Comparison of ENCODE assay signal across 27 mouse cellular contexts in the genomic region with DNA sequence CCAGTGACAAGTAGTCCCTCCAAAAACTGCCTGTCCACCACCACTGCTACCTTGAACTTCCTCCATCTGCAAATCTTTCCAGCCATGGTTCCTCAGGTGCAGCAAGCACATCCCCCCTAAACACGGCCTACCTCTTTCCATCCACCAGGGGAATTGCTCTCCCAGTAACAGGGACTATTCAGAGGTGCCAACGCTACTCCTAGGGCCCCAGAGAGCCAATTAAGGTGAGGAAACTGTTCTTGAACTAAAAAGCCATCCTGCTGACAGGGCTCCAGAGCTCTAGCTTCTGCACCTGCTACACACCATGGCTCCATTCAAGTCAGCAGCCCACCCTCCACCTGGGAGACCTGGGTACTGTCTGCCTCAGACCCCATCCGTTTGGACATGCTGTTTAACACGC. TPM values are rescaled to one million over a fixed set of nuclear protein-coding genes. Genes with fewer than 3 reads are reported as not detected.
DNase-seq lines count a peak whose midpoint lies in the region; ATAC-seq and TF ChIP-seq lines count a peak whose summit lies in the region.
"Had no signal": no experiment of that assay in that cellular context is flagged by ENCODE, and none has a peak within 500 bp of the region (broad histone marks: within the 10 kb centered on the region; RNA-seq: fewer than 3 reads in every experiment).

No protein-coding gene starts in this region.

- DNase-seq in embryonic facial prominence, embryonic 14.5 days (ENCODE audit: low spot score), result peak; percentile 54
- DNase-seq in embryonic facial prominence, embryonic 10.5 days (ENCODE audit: low spot score), result no peak
- no peak for DNase-seq in hindbrain, embryonic 10.5 days (ENCODE audit: low spot score)
- DNase-seq in midbrain, postnatal 0 days (ENCODE audit: low spot score), result no peak
- DNase-seq in midbrain, embryonic 11.5 days (ENCODE audit: low spot score, missing footprints), result no peak
- no peak for DNase-seq in kidney, postnatal 4 days
- DNase-seq: adrenal gland, adult 8-10 months; adrenal gland, postnatal 14 days; adrenal gland, postnatal 36 days; B cell, adult 2 months; cerebellum, adult 11 months; cerebellum, adult 18-20 months; cerebellum, adult 8-10 months; cerebellum, adult 9-11 months; cerebellum, postnatal 14 days; cerebellum, postnatal 36 days; embryo, embryonic 11 days; forebrain, postnatal 0 days had no signal

- WGBS in embryonic facial prominence, embryonic 14.5 days, result 58% methylated on average over 4 of the region's 4 CpGs
- WGBS in embryonic facial prominence, embryonic 10.5 days, result 59% methylated on average over 4 of the region's 4 CpGs
- WGBS in hindbrain, embryonic 12.5 days, result 56% methylated on average over 4 of the region's 4 CpGs
- 66% methylated on average over 4 of the region's 4 CpGs for WGBS in hindbrain, embryonic 10.5 days
- WGBS in midbrain, postnatal 0 days, result 50% methylated on average over 4 of the region's 4 CpGs
- WGBS in midbrain, embryonic 11.5 days, result 61% methylated on average over 4 of the region's 4 CpGs

- ATAC-seq in embryonic facial prominence, embryonic 14.5 days (ENCODE audit: low read depth), result peak; percentile 58
- ATAC-seq in hindbrain, embryonic 12.5 days (ENCODE audit: low FRiP score), result peak; percentile 19; the same call in 1 of the 2 replicates
- ATAC-seq in midbrain, postnatal 0 days (ENCODE audit: low FRiP score), result no peak
- no peak for ATAC-seq in midbrain, embryonic 11.5 days (ENCODE audit: low FRiP score)
- ATAC-seq: activated CD4-positive, CD25-positive, alpha-beta regulatory T cell, adult 4 months; CD4-positive, CD25-positive, alpha-beta regulatory T cell, adult 4 months; forebrain, embryonic 15.5 days; forebrain, postnatal 0 days; Patski had no signal

- no peaks in the 10 kb centered on the region for H3K36me3 ChIP-seq in embryonic facial prominence, embryonic 14.5 days (ENCODE audit: control insufficient read depth, insufficient read depth, low read length)
- H3K36me3 ChIP-seq in embryonic facial prominence, embryonic 10.5 days (replicated peaks), result no peaks in the 10 kb centered on the region
- no peaks in the 10 kb centered on the region for H3K36me3 ChIP-seq in hindbrain, embryonic 12.5 days
- no peaks in the 10 kb centered on the region for H3K36me3 ChIP-seq in hindbrain, embryonic 10.5 days
- no peaks in the 10 kb centered on the region for H3K36me3 ChIP-seq in midbrain, postnatal 0 days (ENCODE audit: insufficient read depth, low read length)
- H3K36me3 ChIP-seq in midbrain, embryonic 11.5 days (ENCODE audit: control insufficient read depth, insufficient read depth, low read length), result no peaks in the 10 kb centered on the region
- H3K36me3 ChIP-seq: embryonic facial prominence, embryonic 12.5 days; forebrain, embryonic 15.5 days; G1E had no signal

- no peaks in the 10 kb centered on the region for H3K9me3 ChIP-seq in embryonic facial prominence, embryonic 14.5 days (ENCODE audit: control insufficient read depth, low read length)
- H3K9me3 ChIP-seq in embryonic facial prominence, embryonic 10.5 days, result no peaks in the 10 kb centered on the region
- H3K9me3 ChIP-seq in hindbrain, embryonic 12.5 days (replicated peaks), result no peaks in the 10 kb centered on the region
- H3K9me3 ChIP-seq in hindbrain, embryonic 10.5 days, result no peaks in the 10 kb centered on the region
- H3K9me3 ChIP-seq in midbrain, postnatal 0 days (ENCODE audit: low read length), result no peaks in the 10 kb centered on the region
- H3K9me3 ChIP-seq in midbrain, embryonic 11.5 days (ENCODE audit: control insufficient read depth, low read length), result no peaks in the 10 kb centered on the region
- H3K9me3 ChIP-seq: embryonic facial prominence, embryonic 12.5 days; forebrain, embryonic 15.5 days; G1E had no signal

- no peak overlapping the region for H3K4me2 ChIP-seq in embryonic facial prominence, embryonic 14.5 days (ENCODE audit: low read depth, low read length)
- H3K4me2 ChIP-seq in hindbrain, embryonic 12.5 days (replicated peaks), result no peak overlapping the region
- H3K4me2 ChIP-seq in midbrain, postnatal 0 days (ENCODE audit: low read depth, low read length, poor library complexity, severe bottlenecking), result no peak overlapping the region
- H3K4me2 ChIP-seq in midbrain, embryonic 11.5 days, result no peak overlapping the region
- H3K4me2 ChIP-seq: embryonic facial prominence, embryonic 12.5 days; forebrain, embryonic 15.5 days had no signal

- 0 out of 2 replicates have a peak, but pooled peaks cover 6% of the 10 kb centered on the region for H3K27me3 ChIP-seq in embryonic facial prominence, embryonic 14.5 days (replicated peaks; ENCODE audit: control insufficient read depth, insufficient read depth, low read length)
- peaks cover 28% of the 10 kb centered on the region for H3K27me3 ChIP-seq in embryonic facial prominence, embryonic 10.5 days (replicated peaks; ENCODE audit: low read depth, poor library complexity, severe bottlenecking)
- H3K27me3 ChIP-seq in hindbrain, embryonic 12.5 days, result peaks cover 11% of the 10 kb centered on the region; the same call in 1 of the 2 replicates
- peaks cover 18% of the 10 kb centered on the region for H3K27me3 ChIP-seq in hindbrain, embryonic 10.5 days (ENCODE audit: insufficient read depth, poor library complexity, severe bottlenecking)
- no peaks in the 10 kb centered on the region for H3K27me3 ChIP-seq in midbrain, postnatal 0 days (ENCODE audit: insufficient read depth, low read length)
- H3K27me3 ChIP-seq in midbrain, embryonic 11.5 days (ENCODE audit: control insufficient read depth, insufficient read depth, low read length), result peaks cover 2% of the 10 kb centered on the region; the same call in 1 of the 2 replicates
- H3K27me3 ChIP-seq: forebrain, embryonic 15.5 days; Patski had no signal

- no peak overlapping the region for H3K4me3 ChIP-seq in embryonic facial prominence, embryonic 14.5 days (ENCODE audit: low read depth, low read length)
- no peak overlapping the region for H3K4me3 ChIP-seq in embryonic facial prominence, embryonic 10.5 days
- H3K4me3 ChIP-seq in hindbrain, embryonic 12.5 days, result no peak overlapping the region
- H3K4me3 ChIP-seq in hindbrain, embryonic 10.5 days, result no peak overlapping the region
- no peak overlapping the region for H3K4me3 ChIP-seq in midbrain, postnatal 0 days (ENCODE audit: low read depth, low read length)
- H3K4me3 ChIP-seq in midbrain, embryonic 11.5 days (ENCODE audit: low read depth, low read length), result no peak overlapping the region
- H3K4me3 ChIP-seq: embryonic facial prominence, embryonic 12.5 days; forebrain, embryonic 15.5 days had no signal

- no peaks in the 10 kb centered on the region for H3K4me1 ChIP-seq in embryonic facial prominence, embryonic 14.5 days (ENCODE audit: control insufficient read depth, insufficient read depth, low read length)
- H3K4me1 ChIP-seq in embryonic facial prominence, embryonic 10.5 days, result peaks cover 17% of the 10 kb centered on the region
- H3K4me1 ChIP-seq in hindbrain, embryonic 12.5 days, result peaks cover 11% of the 10 kb centered on the region; the same call in 1 of the 2 replicates
- H3K4me1 ChIP-seq in hindbrain, embryonic 10.5 days (replicated peaks), result peaks cover 16% of the 10 kb centered on the region
- peaks cover 13% of the 10 kb centered on the region for H3K4me1 ChIP-seq in midbrain, postnatal 0 days (ENCODE audit: insufficient read depth, low read length)
- H3K4me1 ChIP-seq in midbrain, embryonic 11.5 days (ENCODE audit: control insufficient read depth, insufficient read depth, low read length), result peaks cover 14% of the 10 kb centered on the region

- no peak overlapping the region for H3K27ac ChIP-seq in embryonic facial prominence, embryonic 14.5 days (replicated peaks; ENCODE audit: low read depth, low read length)
- H3K27ac ChIP-seq in embryonic facial prominence, embryonic 10.5 days (replicated peaks), result no peak overlapping the region
- no peak overlapping the region for H3K27ac ChIP-seq in hindbrain, embryonic 12.5 days
- H3K27ac ChIP-seq in hindbrain, embryonic 10.5 days, result no peak overlapping the region
- H3K27ac ChIP-seq in midbrain, postnatal 0 days (ENCODE audit: low read depth, low read length), result no peak overlapping the region
- no peak overlapping the region for H3K27ac ChIP-seq in midbrain, embryonic 11.5 days (ENCODE audit: low read depth, low read length)
- H3K27ac ChIP-seq: embryonic facial prominence, embryonic 12.5 days; forebrain, embryonic 15.5 days had no signal

- H3K9ac ChIP-seq in embryonic facial prominence, embryonic 14.5 days (ENCODE audit: low read depth, low read length), result no peak overlapping the region
- H3K9ac ChIP-seq in hindbrain, embryonic 12.5 days, result no peak overlapping the region
- H3K9ac ChIP-seq in midbrain, postnatal 0 days (replicated peaks; ENCODE audit: low read length, poor library complexity, severe bottlenecking), result no peak overlapping the region
- no peak overlapping the region for H3K9ac ChIP-seq in midbrain, embryonic 11.5 days (ENCODE audit: low read length)
- H3K9ac ChIP-seq: embryonic facial prominence, embryonic 12.5 days; forebrain, embryonic 15.5 days; forebrain, postnatal 0 days had no signal

- peak; percentile 5; the same call in 1 of the 2 replicates for TF ChIP-seq CTCF in midbrain, postnatal 0 days (IDR thresholded peaks at IDR 0.05)

RNA-seq across cellular contexts. Expression of a gene that starts 10.4 kb away (rescaled TPM):
- 2.9 and 3.2 TPM in 2 replicates for polyA plus RNA-seq in embryonic facial prominence, embryonic 14.5 days (2014; fragmentation: Nextera tagmentation; extraction: Ambion mirVana)
- polyA plus RNA-seq in embryonic facial prominence, embryonic 10.5 days (2016; fragmentation: Nextera tagmentation; extraction: Ambion mirVana), result 0.15 and 0.22 TPM in 2 replicates
- 0.08 and 0.12 TPM in 2 replicates for polyA plus RNA-seq in hindbrain, embryonic 12.5 days (2016; fragmentation: Nextera tagmentation; extraction: Ambion mirVana)
- polyA plus RNA-seq in hindbrain, embryonic 10.5 days (2016; fragmentation: Nextera tagmentation; extraction: Ambion mirVana), result 0.07 and 0.08 TPM in 2 replicates
- 9.1 and 10.1 TPM in 2 replicates for total RNA-seq in midbrain, postnatal 0 days (2014; rRNA removed)
- polyA plus RNA-seq in midbrain, postnatal 0 days (2015; fragmentation: Nextera tagmentation; extraction: Ambion mirVana), result 1.4 and 1.9 TPM in 2 replicates
- 0.29 and 0.40 TPM in 2 replicates for polyA plus RNA-seq in midbrain, embryonic 11.5 days (2014; fragmentation: Nextera tagmentation; extraction: Ambion mirVana)
- polyA plus RNA-seq: activated CD4-positive, CD25-positive, alpha-beta regulatory T cell, adult 4 months; CD4-positive, CD25-positive, alpha-beta regulatory T cell, adult 4 months had no signal

RNA-seq across cellular contexts. Expression of a gene that starts 21.4 kb away (rescaled TPM):
- 152 and 153 TPM in 2 replicates for polyA plus RNA-seq in embryonic facial prominence, embryonic 14.5 days (2014; fragmentation: Nextera tagmentation; extraction: Ambion mirVana)
- polyA plus RNA-seq in embryonic facial prominence, embryonic 10.5 days (2016; fragmentation: Nextera tagmentation; extraction: Ambion mirVana), result 132 and 136 TPM in 2 replicates
- polyA plus RNA-seq in hindbrain, embryonic 12.5 days (2016; fragmentation: Nextera tagmentation; extraction: Ambion mirVana), result 86.2 and 98.4 TPM in 2 replicates
- 101 and 126 TPM in 2 replicates for polyA plus RNA-seq in hindbrain, embryonic 10.5 days (2016; fragmentation: Nextera tagmentation; extraction: Ambion mirVana)
- total RNA-seq in midbrain, postnatal 0 days (2014; rRNA removed), result 407 and 426 TPM in 2 replicates
- polyA plus RNA-seq in midbrain, postnatal 0 days (2015; fragmentation: Nextera tagmentation; extraction: Ambion mirVana), result 84.7 and 92.9 TPM in 2 replicates
- polyA plus RNA-seq in midbrain, embryonic 11.5 days (2014; fragmentation: Nextera tagmentation; extraction: Ambion mirVana), result 116 and 127 TPM in 2 replicates

RNA-seq across cellular contexts. Expression of a gene that starts 58.6 kb away (rescaled TPM):
- 3.1 and 6.2 TPM in 2 replicates for polyA plus RNA-seq in embryonic facial prominence, embryonic 14.5 days (2014; fragmentation: Nextera tagmentation; extraction: Ambion mirVana)
- polyA plus RNA-seq in embryonic facial prominence, embryonic 10.5 days (2016; fragmentation: Nextera tagmentation; extraction: Ambion mirVana), result 2.3 and 2.8 TPM in 2 replicates
- 6.8 and 10.0 TPM in 2 replicates for polyA plus RNA-seq in hindbrain, embryonic 12.5 days (2016; fragmentation: Nextera tagmentation; extraction: Ambion mirVana)
- 6.7 and 14.7 TPM in 2 replicates for polyA plus RNA-seq in hindbrain, embryonic 10.5 days (2016; fragmentation: Nextera tagmentation; extraction: Ambion mirVana)
- 6.5 and 6.9 TPM in 2 replicates for total RNA-seq in midbrain, postnatal 0 days (2014; rRNA removed)
- polyA plus RNA-seq in midbrain, postnatal 0 days (2015; fragmentation: Nextera tagmentation; extraction: Ambion mirVana), result 6.9 and 7.9 TPM in 2 replicates
- polyA plus RNA-seq in midbrain, embryonic 11.5 days (2014; fragmentation: Nextera tagmentation; extraction: Ambion mirVana), result 28.4 and 29.7 TPM in 2 replicates
- total RNA-seq: CH12.LX; common myeloid progenitor, adult 5-6 weeks; G1E had no signal
- polyA plus RNA-seq: activated CD4-positive, CD25-positive, alpha-beta regulatory T cell, adult 4 months; CD4-positive, CD25-positive, alpha-beta regulatory T cell, adult 4 months; G1E; Patski had no signal

Comparison
In these comparisons a context has a peak if more than half of its experiments do, and no peak if none do; other contexts are left out.
1. ATAC-seq: peak in embryonic facial prominence, embryonic 14.5 days (single experiment) and hindbrain, embryonic 12.5 days (single experiment); none in midbrain, postnatal 0 days (single experiment) and midbrain, embryonic 11.5 days (single experiment).